Mouse (Mus musculus): Measurements from ENCODE around the gene Troap. TPM values are rescaled to one million over a fixed set of nuclear protein-coding genes. Genes with fewer than 3 reads are reported as not detected.

Gene Troap
- total RNA-seq, 1 experiment = 27.8 TPM

DNA sequence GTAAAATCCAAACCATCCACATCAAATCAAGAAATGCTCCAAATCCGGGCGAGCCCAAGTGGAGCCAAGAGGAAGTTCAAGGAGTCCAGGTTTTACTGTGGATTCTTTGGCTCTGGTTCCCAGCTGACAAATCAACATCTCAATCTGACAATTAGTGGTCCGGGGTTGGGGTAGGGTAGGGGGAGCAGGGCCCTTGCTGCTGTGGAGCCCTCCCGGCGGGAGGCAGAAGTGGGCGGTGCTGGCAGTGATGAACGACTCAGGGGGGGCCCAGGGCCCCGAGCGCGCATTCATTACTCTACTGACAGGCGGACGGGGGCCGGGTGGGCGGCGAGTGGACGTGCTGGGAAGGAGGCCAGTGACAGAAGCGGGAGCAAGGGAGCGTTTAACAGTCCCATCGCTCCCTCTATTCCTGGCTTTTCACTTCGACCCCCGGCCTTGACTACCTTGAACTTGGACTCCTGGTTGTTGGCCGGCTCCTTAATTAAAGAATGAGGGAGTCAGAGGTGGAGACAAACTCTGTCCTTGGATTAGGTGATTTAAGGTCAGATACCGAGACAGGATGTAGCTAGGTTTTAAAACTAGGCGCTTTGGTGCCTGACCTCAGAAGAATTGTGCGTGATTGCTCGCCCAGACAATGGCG, 20.4 kb downstream of the Troap start:
- H3K36me3 ChIP-seq (ENCODE audit: control insufficient read depth, insufficient read depth, low read length, poor library complexity, severe bottlenecking) = no peaks in the 10 kb centered on the region
- DNase-seq (ENCODE audit: low read depth, low spot score) = no peak
- no peak overlapping the region for H3K27ac ChIP-seq (ENCODE audit: insufficient read depth, low read depth, low read length, poor library complexity, severe bottlenecking)
- H3K4me3 ChIP-seq (ENCODE audit: insufficient read depth in 1 of 2, low read depth in 1 of 2, low read length in 2 of 2, poor library complexity in 1 of 2, severe bottlenecking in 1 of 2) = no peak overlapping the region; a peak in 1 of 4 replicates
- peaks cover 2 to 10% of the 10 kb centered on the region in 2 experiments; a peak in 2 of 4 replicates for H3K4me1 ChIP-seq (ENCODE audit: control insufficient read depth in 2 of 2, insufficient read depth in 2 of 2, low read length in 2 of 2, poor library complexity in 1 of 2)
- in situ Hi-C loops (cut with MboI; ENCODE audit: low sequenced_read_pairs in 2 of 2, unreplicated experiment in 2 of 2) = loop anchor here (5.0 to 25.0 kb wide), 2 partner anchors 307 to 317 kb away; partner anchors contain the start of genes Wnt10b (in 2 of the 2) and Wnt1 (in 1 of the 2)
- H3K9ac ChIP-seq (ENCODE audit: insufficient read depth, low read depth, low read length, poor library complexity, severe bottlenecking) = no peak overlapping the region
- TF ChIP-seq MAFK (IDR thresholded peaks at IDR 0.05; ENCODE audit: insufficient read depth, low read depth, low read length) = no peak
- no peak for TF ChIP-seq HCFC1 (IDR thresholded peaks at IDR 0.05; ENCODE audit: borderline replicate concordance, insufficient read depth, low read length)
- no peak for TF ChIP-seq CHD2 (IDR thresholded peaks at IDR 0.05; ENCODE audit: low read depth, low read length)
- TF ChIP-seq ZNF384 (IDR thresholded peaks at IDR 0.05; ENCODE audit: low read depth, low read length) = no peak
- TF ChIP-seq ZC3H11A (IDR thresholded peaks at IDR 0.05; ENCODE audit: borderline replicate concordance, low read depth, low read length) = no peak
- H3K9me3 ChIP-seq (ENCODE audit: control insufficient read depth, insufficient read depth, low read depth, low read length) = no peaks in the 10 kb centered on the region

- TF ChIP-seq CHD2 (IDR thresholded peaks at IDR 0.05; ENCODE audit: low read depth, low read length) (no peak), ZC3H11A (IDR thresholded peaks at IDR 0.05; ENCODE audit: borderline replicate concordance, low read depth, low read length) (no peak), MAFK (IDR thresholded peaks at IDR 0.05; ENCODE audit: insufficient read depth, low read depth, low read length) (no peak)
- no peak for DNase-seq (ENCODE audit: low read depth, low spot score)
- no peak overlapping the region for H3K4me3 ChIP-seq (ENCODE audit: insufficient read depth in 1 of 2, low read depth in 1 of 2, low read length in 2 of 2, poor library complexity in 1 of 2, severe bottlenecking in 1 of 2)
These were observed 21.0 kb downstream of the Troap start for GRCm38 (mm10) chr15:99095356-99095755.

GRCm38 (mm10) chr15:99096061-99096793, 21.9 kb downstream of the Troap start:
- in situ Hi-C loops (cut with MboI; ENCODE audit: low sequenced_read_pairs in 2 of 2, unreplicated experiment in 2 of 2) = loop anchor here (5.0 to 25.0 kb wide), 2 partner anchors 309 to 319 kb away; partner anchors contain the start of genes Wnt10b (in 2 of the 2) and Wnt1 (in 1 of the 2)
- Histone ChIP-seq H3K36me3 (ENCODE audit: control insufficient read depth, insufficient read depth, low read length, poor library complexity, severe bottlenecking) (no peaks in the 10 kb centered on the region; the same call in 1 of the 2 replicates), H3K9me3 (ENCODE audit: control insufficient read depth, insufficient read depth, low read depth, low read length) (no peaks in the 10 kb centered on the region), H3K4me1 (ENCODE audit: control insufficient read depth in 2 of 2, insufficient read depth in 2 of 2, low read length in 2 of 2, poor library complexity in 1 of 2) (peaks cover 2 to 11% of the 10 kb centered on the region in 2 experiments; a peak in 2 of 4 replicates), H3K4me3 (ENCODE audit: insufficient read depth in 1 of 2, low read depth in 1 of 2, low read length in 2 of 2, poor library complexity in 1 of 2, severe bottlenecking in 1 of 2) (peak overlapping the region; percentile 47 to 51), H3K9ac (ENCODE audit: insufficient read depth, low read depth, low read length, poor library complexity, severe bottlenecking) (peak overlapping the region; percentile 10; the same call in 1 of the 2 replicates), H3K27ac (ENCODE audit: insufficient read depth, low read depth, low read length, poor library complexity, severe bottlenecking) (no peak overlapping the region)
- DNase-seq (ENCODE audit: low read depth, low spot score) = no peak
- TF ChIP-seq MAFK (IDR thresholded peaks at IDR 0.05; ENCODE audit: insufficient read depth, low read depth, low read length) = no peak
- TF ChIP-seq ZNF384 (IDR thresholded peaks at IDR 0.05; ENCODE audit: low read depth, low read length) = no peak
- TF ChIP-seq HCFC1 (IDR thresholded peaks at IDR 0.05; ENCODE audit: borderline replicate concordance, insufficient read depth, low read length) = no peak
- no peak for TF ChIP-seq CHD2 (IDR thresholded peaks at IDR 0.05; ENCODE audit: low read depth, low read length)
- no peak for TF ChIP-seq ZC3H11A (IDR thresholded peaks at IDR 0.05; ENCODE audit: borderline replicate concordance, low read depth, low read length)

More at GRCm38 (mm10) chr15:99095356-99095755, 21.0 kb downstream of the Troap start:
- no peaks in the 10 kb centered on the region for H3K9me3 ChIP-seq (ENCODE audit: control insufficient read depth, insufficient read depth, low read depth, low read length)
- no peak overlapping the region for H3K27ac ChIP-seq (ENCODE audit: insufficient read depth, low read depth, low read length, poor library complexity, severe bottlenecking)
- peaks cover 2 to 10% of the 10 kb centered on the region in 2 experiments; a peak in 2 of 4 replicates for H3K4me1 ChIP-seq (ENCODE audit: control insufficient read depth in 2 of 2, insufficient read depth in 2 of 2, low read length in 2 of 2, poor library complexity in 1 of 2)
- in situ Hi-C loops (cut with MboI; ENCODE audit: low sequenced_read_pairs in 2 of 2, unreplicated experiment in 2 of 2) = loop anchor here (5.0 to 25.0 kb wide), 2 partner anchors 308 to 318 kb away; partner anchors contain the start of genes Wnt10b (in 2 of the 2) and Wnt1 (in 1 of the 2)
- H3K9ac ChIP-seq (ENCODE audit: insufficient read depth, low read depth, low read length, poor library complexity, severe bottlenecking) = no peak overlapping the region
- no peaks in the 10 kb centered on the region for H3K36me3 ChIP-seq (ENCODE audit: control insufficient read depth, insufficient read depth, low read length, poor library complexity, severe bottlenecking)

DNA sequence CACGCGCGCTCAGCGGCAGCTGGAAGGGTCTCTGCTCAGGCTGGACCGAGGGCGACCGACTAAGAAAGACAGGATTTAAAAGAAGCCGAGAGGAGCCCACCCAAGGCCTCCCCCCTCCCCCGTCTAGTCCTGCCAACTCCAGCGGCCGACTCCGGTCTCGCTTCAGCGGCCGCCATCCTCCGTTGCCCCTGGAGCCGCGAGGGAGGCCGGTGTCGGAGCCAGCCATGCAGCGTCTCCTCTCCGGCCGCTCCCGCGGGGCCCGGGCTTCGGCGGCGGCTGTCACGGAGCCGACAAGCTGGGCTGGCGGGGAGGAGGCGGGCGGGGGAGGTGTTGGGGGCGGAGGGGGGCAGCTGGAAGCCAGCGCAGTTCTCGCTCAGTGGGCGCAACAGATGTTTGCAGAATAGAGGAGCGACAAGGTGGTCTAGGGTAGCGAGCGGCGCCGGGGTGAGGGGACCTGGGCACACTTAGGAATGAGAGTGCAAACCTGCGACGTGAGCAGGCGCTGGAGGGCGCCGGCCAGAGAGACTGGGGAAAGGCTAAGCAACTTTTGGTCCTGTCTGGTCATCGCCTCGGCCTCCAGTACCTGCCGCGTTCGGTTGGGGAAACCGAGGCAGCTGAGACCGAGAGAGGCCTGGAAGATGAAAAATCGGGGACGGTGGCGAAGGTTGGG, 22.6 kb downstream of the Troap start:
- DNase-seq (ENCODE audit: low read depth, low spot score) = no peak
- Histone ChIP-seq H3K36me3 (ENCODE audit: control insufficient read depth, insufficient read depth, low read length, poor library complexity, severe bottlenecking) (no peaks in the 10 kb centered on the region; the same call in 1 of the 2 replicates), H3K27ac (ENCODE audit: insufficient read depth, low read depth, low read length, poor library complexity, severe bottlenecking) (no peak overlapping the region), H3K9me3 (ENCODE audit: control insufficient read depth, insufficient read depth, low read depth, low read length) (no peaks in the 10 kb centered on the region), H3K9ac (ENCODE audit: insufficient read depth, low read depth, low read length, poor library complexity, severe bottlenecking) (peak overlapping the region; percentile 10; the same call in 1 of the 2 replicates), H3K4me1 (ENCODE audit: control insufficient read depth in 2 of 2, insufficient read depth in 2 of 2, low read length in 2 of 2, poor library complexity in 1 of 2) (peaks cover 2 to 13% of the 10 kb centered on the region in 2 experiments; a peak in 2 of 4 replicates), H3K4me3 (ENCODE audit: insufficient read depth in 1 of 2, low read depth in 1 of 2, low read length in 2 of 2, poor library complexity in 1 of 2, severe bottlenecking in 1 of 2) (peak overlapping the region; percentile 47 to 51)
- TF ChIP-seq ZC3H11A (IDR thresholded peaks at IDR 0.05; ENCODE audit: borderline replicate concordance, low read depth, low read length) (no peak), ZNF384 (IDR thresholded peaks at IDR 0.05; ENCODE audit: low read depth, low read length) (no peak), CHD2 (IDR thresholded peaks at IDR 0.05; ENCODE audit: low read depth, low read length) (no peak), MAFK (IDR thresholded peaks at IDR 0.05; ENCODE audit: insufficient read depth, low read depth, low read length) (no peak), HCFC1 (IDR thresholded peaks at IDR 0.05; ENCODE audit: borderline replicate concordance, insufficient read depth, low read length) (no peak)
- in situ Hi-C loops (cut with MboI; ENCODE audit: low sequenced_read_pairs in 2 of 2, unreplicated experiment in 2 of 2) = loop anchor here (5.0 to 25.0 kb wide), 2 partner anchors 310 to 320 kb away; partner anchors contain the start of genes Wnt10b (in 2 of the 2) and Wnt1 (in 1 of the 2)

Measured in ES-E14 (cell line).